Mouse (Mus musculus) small intestine, adult 2 months (tissue): ENCODE results near the gene Cdiptos.

ENCODE experiments used
- CTCF ChIP-seq: fragments of 200-500 bp; IDR thresholded peaks from 2 replicates; pipeline ENCODE4 v1.5.1; 2012; ENCODE audit warnings: low read depth, mild to moderate bottlenecking, control low read depth, inconsistent platforms, low read length, moderate library complexity, mixed read lengths; ENCODE audit not compliant: insufficient replicate concordance, insufficient read length; ENCODE audit errors: extremely low read depth
- POLR2A ChIP-seq: fragments of 200-500 bp; IDR thresholded peaks from 2 replicates; pipeline ENCODE4 v1.6.1; 2012; ENCODE audit warnings: low read depth, mild to moderate bottlenecking, control low read depth, inconsistent platforms, low read length, moderate library complexity

DNA sequence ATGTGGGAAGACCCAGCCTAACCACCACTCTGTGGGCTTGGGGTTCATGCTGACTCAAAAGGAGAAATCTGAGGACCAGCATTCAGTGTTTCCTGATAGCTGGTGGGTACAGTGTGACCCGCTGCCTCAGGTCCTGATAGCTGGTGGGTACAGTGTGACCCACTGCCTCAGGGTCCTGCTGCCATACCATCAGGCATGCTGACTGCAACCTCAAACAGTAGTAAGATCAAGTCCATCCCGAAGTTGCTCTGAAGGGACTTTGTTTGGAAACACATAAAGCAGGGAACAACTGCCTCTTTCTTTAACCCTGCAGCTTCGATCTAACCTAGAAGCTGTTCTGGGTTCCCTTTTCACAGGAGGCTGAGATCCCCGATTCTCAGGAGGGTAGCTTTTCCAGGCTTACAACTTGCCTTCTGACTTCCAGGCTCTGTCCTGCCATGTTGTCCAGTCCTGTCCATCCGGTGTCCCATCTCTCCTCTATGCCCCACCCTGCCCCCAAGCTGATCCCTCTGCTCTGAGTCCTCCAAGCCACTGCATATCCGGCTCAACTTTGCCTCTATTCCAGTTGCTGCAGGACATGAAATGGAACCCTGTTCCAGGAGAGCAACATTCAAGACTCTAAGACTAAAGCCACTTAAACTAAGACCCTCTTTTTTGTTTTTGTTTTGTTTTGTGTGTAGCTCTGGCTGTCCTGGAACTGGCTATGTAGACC lies 31.6 kb upstream of the Cdiptos start:
- no peak for TF ChIP-seq CTCF
- TF ChIP-seq POLR2A, result no peak
